Mouse (Mus musculus): ENCODE data around the gene Tectb.
"Not testable (repeated sequence)": the region's sequence is repeated elsewhere in the genome, so short reads cannot be mapped to it uniquely, and the experiment has no call there.

Gene Tectb

DNA sequence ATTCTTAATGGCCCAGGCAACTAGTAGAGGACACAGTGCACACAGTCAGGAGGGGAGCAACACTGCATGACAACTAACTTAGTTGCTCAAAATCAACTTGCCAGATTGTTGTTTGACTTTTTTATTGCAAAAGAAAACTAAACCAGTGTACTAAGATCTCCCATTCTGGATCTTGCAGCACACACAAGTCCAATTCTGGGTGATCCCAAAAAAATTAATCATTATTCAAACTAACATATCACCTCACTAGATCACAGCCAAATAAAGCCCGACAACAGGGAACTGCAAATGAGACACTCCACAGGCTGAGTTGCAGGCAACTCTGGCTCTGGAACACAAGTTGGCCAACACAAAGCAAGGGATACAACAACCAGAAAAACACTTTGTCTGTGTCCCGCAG lies 13.8 kb upstream of the Tectb start:
- DNase-seq = no peak

DNA sequence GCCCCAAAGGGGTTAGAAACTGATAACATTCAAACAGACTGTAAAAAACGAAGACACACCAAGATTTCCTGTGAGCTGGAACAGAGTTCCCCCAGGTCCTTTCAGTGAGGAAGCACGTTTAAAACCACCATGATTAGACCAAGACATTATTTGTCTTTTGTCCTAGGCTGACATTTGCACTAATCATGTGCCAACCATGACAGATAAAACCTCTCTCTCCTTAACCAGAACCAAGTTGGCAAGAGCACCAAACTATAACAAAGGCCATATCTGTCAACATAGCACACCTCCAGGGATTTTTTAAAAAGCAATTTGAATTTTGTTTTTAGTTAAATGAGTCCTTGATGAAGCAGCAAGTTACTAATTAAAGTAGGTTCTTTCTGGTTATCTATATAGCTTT lies 12.8 kb upstream of the Tectb start:
- DNase-seq = no peak

- DNase-seq = no peak
Observed at GRCm38 (mm10) chr19:55168360-55168759, 12.2 kb upstream of the Tectb start.

DNA sequence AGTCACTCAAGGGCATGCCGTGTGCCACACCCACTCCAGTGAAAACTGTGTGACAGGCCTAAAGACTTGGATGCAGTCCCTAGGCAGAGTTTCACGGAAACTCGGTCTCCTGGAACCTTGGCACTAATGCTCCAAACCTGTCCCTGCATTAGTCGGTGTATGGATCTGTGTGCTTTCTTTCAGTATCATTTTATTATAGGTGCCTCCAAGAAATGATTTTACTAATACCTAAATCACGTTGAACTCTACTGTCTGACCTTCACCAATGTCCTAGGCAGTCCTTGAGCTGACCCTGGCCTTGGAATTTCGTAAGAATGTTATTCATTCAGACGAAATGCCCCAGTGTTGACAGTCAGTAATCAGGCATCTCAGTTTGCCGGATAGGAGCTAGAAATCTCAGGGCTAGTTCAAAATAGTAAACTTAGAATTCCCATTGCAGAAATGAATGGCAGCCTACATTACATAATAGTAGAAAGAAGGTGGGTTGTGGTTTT lies 11.2 kb upstream of the Tectb start:
- DNase-seq = not testable (repeated sequence)

DNA sequence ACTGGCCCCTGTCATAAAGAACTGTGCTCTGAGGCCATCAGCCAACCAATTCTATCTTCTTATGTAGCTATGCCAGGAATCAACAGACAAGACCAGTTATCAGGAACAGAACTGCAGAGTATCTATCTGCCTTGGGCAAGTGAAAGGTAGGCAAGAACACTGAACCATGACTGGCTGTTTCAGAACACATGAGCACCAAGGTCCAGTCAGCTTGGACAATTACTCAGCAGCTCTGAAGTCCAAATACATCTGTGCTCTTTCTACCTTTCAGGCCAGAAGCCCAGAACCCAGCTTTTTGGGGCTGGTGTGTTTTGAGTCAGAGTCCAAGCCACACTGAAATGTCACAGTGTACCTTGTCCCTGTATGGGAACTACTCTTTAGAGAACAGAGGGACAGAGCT lies 10.1 kb upstream of the Tectb start:
- DNase-seq = no peak

GRCm38 (mm10) chr19:55171585-55171984 lies 8.9 kb upstream of the Tectb start:
- no peak for DNase-seq

GRCm38 (mm10) chr19:55177143-55177542 lies 3.4 kb upstream of the Tectb start:
- DNase-seq = no peak

- DNase-seq = no peak
Observed at GRCm38 (mm10) chr19:55184442-55184841, 3.9 kb downstream of the Tectb start.

DNA sequence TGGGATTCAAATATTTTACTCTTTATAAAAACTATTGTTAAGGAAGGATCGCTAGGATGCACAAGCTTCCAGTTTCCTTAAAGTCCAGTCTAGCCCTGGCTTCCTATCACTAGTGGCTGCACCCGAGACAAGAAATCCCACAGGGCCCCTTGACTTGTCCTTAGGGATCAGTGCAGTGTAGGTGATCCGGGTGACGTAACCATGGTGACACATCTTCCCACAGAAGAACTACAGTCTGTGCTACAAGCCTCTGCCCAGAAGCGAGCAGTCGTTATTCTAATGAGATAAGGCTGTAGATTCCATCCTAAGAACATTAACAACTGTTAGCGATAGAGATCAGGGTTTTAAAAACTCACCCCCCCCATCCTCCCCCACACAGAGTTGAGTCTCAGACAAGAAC lies 4.5 kb downstream of the Tectb start:
- no peak for DNase-seq

DNA sequence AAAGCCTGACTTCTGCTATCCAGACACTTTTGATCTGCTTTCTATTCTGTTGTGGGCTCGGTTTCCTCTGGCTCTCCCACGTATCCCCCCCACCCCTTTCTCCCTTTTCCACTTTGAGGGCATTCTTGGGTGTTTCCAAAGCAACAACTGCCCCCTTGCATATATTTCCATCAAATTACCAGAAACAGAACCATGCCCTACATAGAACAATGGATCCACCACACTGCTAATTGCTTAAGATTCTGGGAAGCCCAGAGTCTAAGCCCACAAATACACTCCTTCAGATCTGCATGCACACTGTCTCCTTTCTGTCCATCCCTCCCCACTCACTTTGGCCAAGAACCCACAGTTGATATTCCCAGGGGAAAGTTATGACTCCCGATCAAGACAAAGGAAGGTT lies 5.1 kb downstream of the Tectb start:
- DNase-seq = no peak

DNA sequence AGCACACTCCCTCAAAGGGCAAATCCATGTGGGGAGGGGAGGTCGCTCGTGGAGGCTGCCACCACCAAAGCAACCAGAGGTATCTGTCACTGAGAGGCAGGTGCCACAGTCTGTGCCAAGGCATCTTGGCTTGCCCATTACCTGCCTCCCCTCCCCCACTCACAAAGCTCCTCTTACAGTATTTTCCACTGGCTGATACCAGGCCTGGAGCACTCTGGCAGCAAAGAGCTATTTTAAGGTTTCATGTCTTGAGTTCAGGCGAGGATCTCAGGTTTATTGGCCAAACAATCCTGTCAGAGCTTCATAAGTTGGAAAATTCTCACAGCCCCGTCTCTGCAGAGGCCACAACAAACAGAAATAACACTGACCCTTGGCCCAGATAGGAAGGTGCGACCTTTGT lies 9.5 kb downstream of the Tectb start:
- no peak for DNase-seq

DNA sequence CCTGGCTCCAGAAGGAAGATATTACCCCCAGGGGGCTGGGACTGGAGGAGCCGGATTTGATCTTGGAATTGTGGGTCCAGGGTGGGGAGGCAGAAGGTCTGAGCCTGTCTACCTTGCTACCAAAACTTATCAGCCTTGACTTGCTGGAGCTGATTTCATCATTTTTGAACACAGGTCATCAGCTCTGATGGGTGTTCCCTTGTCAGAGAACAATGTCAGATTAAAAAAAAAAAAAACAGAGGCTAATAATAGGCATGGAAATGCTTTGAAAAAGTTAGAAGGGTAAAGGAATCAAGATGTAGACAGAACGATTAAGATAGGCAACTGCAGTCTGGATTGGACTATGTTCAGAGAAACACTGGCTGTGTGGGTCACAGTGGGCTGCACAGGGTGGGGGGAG lies 11.1 kb downstream of the Tectb start:
- no peak for DNase-seq

DNA sequence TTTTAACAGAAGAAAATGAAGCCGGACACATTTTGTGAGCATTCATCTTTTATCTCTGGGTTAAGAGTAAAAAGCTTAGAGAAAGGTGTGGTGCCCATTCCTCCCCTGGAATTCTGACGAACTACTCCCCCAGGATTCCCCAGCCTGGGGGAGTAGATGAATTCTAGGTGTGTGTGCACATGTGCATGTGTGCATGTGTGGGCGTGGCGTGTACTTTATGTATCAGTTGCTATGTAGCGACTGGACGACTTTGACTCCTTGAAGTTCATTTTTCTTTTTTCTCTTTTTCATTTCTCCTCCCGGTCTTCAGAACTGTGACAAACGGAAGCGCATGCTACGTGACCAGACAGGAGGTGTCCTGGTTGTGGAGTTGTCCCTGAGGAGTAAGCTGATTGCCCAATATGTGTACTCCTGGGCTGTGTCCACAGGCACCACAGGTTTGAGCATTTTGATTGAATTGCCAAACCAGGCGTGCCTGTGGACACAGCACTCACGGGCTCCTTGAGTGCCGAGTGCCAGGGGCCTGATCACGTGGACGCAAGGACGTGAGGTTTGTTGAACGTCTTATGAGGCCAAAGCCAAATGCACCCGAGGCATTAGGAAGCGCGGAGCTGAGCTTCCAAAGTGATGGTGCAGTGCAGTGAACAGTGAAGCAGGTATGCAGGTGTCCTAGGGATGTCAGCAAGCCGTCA lies 11.9 kb downstream of the Tectb start:
- DNase-seq = no peak

DNA sequence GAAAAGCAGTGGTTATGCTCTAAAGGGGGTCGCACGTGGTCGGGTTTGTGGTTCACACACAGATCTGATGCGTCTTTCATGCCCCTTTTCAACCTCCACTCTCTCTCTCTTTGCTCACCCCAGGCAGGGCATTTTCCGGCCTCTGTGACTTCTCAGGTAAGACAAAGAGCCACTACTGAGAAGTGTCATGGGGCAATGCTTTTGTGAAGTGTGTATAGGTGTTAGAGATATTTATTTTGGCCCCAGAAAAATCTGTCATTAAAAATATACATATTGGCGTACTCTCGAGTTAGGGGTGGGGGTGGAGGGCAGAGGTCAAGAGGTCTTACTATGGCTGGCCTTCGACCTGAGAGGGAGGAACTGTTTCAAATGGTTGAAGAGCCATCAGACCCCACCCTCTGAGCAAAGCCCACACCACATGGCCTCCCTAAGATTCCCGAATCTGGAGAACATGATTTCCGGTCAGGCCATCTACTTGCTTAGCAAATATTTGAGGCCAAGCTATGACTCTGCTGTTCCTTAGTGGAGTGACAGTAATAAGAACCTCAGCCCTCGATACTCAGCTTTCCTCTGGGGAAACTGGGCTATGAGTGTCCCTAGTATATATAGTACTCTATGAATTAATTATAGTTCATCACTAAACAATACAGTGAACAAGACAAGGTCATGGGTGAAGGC lies 13.3 kb downstream of the Tectb start:
- DNase-seq = no peak

DNA sequence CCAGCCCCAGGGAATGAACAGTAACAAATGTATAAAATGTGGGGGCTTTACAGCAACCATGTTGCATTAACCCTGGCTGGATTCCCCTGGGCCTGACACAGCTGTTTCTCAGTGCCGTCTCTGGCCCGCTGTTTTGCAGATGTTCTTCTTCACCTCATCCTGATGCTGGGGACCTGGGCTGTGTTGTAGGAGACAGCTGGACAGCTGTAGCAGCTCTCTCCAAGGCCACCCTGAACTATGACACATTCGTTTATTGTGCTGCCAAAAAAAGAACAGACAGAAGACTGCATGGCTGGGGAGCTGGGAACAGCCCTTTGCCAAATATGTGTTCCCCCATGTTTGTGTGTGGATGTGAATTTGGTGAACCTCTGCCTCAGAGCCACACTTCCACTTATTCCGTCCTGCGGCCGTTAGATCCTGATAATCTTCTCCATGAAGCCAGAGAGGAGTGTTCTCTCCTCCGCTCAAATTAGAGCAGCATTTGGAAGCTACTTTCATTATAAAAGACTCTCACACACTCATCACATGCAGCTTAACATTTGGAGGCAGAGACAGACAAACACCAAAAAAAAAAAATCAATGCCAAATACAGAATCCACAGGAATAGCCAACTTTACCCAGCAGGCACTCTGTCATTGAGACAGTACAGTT lies 14.1 kb downstream of the Tectb start:
- no peak for DNase-seq

DNA sequence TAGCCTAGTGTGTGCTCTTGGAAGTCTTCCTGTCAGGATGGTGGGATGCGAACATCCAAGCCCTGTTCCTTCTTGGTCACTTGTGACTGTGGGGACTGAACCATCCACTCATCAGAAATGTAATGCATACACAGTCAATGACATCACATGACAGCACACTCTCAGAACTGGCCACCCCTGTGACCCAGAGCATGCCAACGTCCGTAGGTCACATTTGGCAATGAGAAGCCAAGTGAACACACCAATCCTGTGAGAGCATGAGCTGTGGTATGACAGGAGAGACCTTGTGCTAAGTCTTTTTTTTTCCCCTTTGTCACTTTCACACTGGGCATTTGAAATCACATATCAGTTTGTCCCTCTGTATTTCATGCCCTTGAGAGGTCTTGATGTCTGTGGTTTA lies 15.0 kb downstream of the Tectb start:
- no peak for DNase-seq

DNA sequence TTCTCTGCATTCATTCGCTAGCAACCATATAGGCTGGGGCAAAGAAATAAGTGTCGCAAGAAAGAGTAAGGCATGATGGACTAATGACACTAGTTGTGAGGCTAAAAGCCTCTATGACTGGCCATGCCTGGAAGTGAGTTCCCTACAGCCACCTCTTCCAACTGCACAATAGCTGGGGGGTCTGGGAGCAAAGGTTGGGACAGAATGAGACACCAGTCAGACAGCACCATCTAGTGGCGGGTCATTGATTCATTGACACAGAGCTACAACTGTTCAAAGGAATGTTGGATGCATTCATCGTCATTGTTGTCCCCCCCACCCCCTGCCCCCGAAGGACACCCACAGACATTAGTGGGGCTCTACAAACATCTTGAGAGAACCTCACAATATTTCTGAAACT lies 17.8 kb downstream of the Tectb start:
- DNase-seq = no peak

DNA sequence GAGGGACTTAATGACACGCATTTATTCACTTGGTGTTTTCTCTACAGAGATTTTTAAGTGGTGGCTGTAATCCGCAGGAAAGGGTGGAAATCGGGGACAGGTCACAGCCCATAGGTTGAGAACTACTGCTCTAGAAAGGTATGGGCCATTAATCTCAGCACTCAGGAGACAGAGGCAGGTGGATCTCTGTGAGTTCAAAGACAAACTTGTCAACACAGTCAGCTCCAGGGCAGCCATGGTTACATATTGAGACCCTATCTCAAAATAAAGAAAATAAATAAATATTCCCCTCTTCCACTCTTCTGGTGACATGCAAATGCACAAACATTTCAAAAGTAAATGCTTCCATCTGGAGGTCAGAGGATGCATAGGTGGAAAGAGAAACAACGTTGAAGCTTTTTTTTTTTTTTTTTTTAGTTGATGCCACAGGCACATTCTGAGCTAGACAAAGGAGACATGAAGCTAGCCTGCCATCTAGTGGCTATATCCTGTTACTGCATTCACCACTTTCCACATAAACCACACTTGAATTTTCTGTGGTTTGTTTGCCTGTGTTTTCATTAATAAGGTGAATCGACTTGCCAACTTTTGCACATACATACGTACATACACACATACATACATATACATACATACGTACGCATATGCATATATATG lies 26.1 kb downstream of the Tectb start:
- no peak for DNase-seq

DNA sequence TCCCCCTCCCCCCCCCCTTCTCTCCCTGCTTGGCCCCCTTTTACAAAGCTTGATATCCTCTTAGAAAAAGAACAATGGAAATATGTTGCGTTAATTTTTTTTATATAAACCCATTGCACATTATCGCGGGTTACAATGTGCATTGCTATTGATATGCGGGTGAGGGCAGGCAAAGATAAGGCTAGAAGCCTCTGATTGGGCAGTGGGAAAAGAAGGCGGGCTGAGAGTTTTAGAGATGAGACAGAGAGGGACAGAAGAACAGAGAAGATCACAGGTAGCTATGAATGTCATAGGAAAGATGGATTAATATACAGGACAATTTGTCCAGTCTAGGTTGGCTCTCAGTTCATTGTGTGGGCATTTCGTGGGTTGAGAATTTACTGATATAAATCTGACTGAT lies 26.7 kb downstream of the Tectb start:
- DNase-seq = no peak

DNA sequence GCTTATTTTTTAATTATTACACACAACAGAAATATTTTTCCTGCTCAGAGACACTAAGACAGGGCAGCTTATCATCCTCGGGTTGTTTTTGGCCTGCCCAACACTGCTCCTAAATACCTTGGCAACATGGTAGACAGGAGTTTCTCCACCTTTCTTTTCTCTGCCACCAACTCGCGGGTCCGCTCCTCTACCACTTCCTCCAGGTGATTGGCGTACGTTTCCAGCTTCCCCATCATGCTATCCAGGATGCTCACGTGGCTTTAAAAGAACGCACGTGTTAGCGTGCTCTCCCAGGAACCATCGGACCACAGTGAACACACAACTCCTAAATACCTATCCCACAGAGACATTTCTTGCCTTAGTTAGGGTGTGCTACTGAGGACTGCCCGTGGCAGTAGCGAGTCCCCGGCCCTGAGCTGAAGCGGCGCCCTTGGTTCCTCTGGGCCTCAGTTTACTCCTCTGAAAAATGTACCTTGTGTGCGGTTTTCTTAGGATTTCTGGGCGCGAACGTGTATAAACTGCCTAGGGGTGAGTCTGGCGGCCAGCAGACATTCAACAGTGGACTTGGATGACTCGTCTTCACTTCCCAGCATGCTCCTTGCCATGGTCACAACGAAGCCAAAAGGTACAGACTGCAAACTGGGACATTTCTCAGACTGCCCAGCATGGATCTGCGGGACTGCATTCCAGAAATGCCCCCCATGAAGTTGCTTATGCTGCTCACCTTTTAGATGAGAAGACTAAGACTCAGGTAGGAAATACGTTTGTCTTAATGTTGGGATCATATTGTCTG lies 27.4 kb downstream of the Tectb start:
- no peak for DNase-seq

DNA sequence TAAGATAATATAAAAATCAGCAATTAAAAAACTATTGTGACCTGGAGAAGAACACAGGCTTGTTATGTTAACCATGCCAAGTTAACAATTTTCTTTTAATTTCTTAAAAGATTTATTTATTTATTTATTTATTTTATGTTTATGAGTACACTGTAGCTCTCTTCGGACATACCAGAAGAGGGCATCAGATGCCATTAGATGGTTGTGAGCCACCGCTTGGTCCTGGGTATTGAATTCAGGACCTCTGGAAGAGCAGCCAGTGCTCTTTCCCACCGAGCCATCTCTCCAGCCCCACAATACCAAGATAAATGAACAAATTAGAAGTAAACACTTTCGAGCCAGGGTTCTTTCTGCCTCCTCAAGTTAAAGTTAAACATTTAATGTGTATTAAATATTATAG lies 28.1 kb downstream of the Tectb start:
- DNase-seq = no peak

- no peak for DNase-seq
Observed at GRCm38 (mm10) chr19:55209084-55209483, 28.6 kb downstream of the Tectb start.

GRCm38 (mm10) chr19:55211698-55212097 lies 31.2 kb downstream of the Tectb start:
- no peak for DNase-seq

Measured in cerebellum, adult 11 months (tissue).